Mouse (Mus musculus): Measurements from ENCODE around the gene Mboat7.
"Not testable (repeated sequence)": the region's sequence is repeated elsewhere in the genome, so short reads cannot be mapped to it uniquely, and the experiment has no call there.

Mboat7 gene

GRCm38 (mm10) chr7:3692987-3693808 is at the start of gene Mboat7:
Gene Mboat7 (minus strand): TSS chr7:3693523.
- DNase-seq = peak; percentile 98 to 99

- not testable (repeated sequence) for DNase-seq
These were observed 39.4 kb upstream of the Mboat7 start for GRCm38 (mm10) chr7:3732675-3733074.

GRCm38 (mm10) chr7:3725459-3725858 is 32.1 kb upstream of the Mboat7 start:
- not testable (repeated sequence) for DNase-seq

GRCm38 (mm10) chr7:3720268-3720667 is 26.9 kb upstream of the Mboat7 start, which contains the start of gene Pirb:
Gene Pirb (minus strand): TSS chr7:3720391.
- peak; percentile 40 to 56 for DNase-seq

GRCm38 (mm10) chr7:3715249-3715648 is 21.9 kb upstream of the Mboat7 start:
- DNase-seq = no peak

GRCm38 (mm10) chr7:3712264-3712942 is 19.1 kb upstream of the Mboat7 start:
- DNase-seq = no peak

- no peak for DNase-seq
These were observed 15.7 kb upstream of the Mboat7 start for GRCm38 (mm10) chr7:3709000-3709399.

GRCm38 (mm10) chr7:3708447-3708980 is 15.2 kb upstream of the Mboat7 start:
- DNase-seq = not testable (repeated sequence)

- DNase-seq = no peak
These were observed 14.5 kb upstream of the Mboat7 start for GRCm38 (mm10) chr7:3707568-3708413.

GRCm38 (mm10) chr7:3707027-3707426 is 13.7 kb upstream of the Mboat7 start:
- peak; percentile 40 to 49 for DNase-seq

- DNase-seq = no peak
These were observed 13.1 kb upstream of the Mboat7 start for GRCm38 (mm10) chr7:3706343-3706934.

- DNase-seq = no peak
These were observed 12.6 kb upstream of the Mboat7 start for GRCm38 (mm10) chr7:3705911-3706310.

- DNase-seq = not testable (repeated sequence)
These were observed 12.1 kb upstream of the Mboat7 start for GRCm38 (mm10) chr7:3705461-3705860.

- DNase-seq = no peak
These were observed 11.2 kb upstream of the Mboat7 start for GRCm38 (mm10) chr7:3704475-3704874.

- DNase-seq = peak; percentile 95
These were observed 10.6 kb upstream of the Mboat7 start, which contains the start of gene Rps9 for GRCm38 (mm10) chr7:3703879-3704441. Gene Rps9 (plus strand): TSS chr7:3703993.

- no peak for DNase-seq
These were observed 10.0 kb upstream of the Mboat7 start for GRCm38 (mm10) chr7:3703148-3703878.

GRCm38 (mm10) chr7:3698471-3698870 is 5.1 kb upstream of the Mboat7 start:
- DNase-seq = no peak

GRCm38 (mm10) chr7:3694949-3695305 is 1.6 kb upstream of the Mboat7 start:
- DNase-seq = not testable (repeated sequence)

- peak; percentile 76 to 79 for DNase-seq
These were observed 989 bp upstream of the Mboat7 start for GRCm38 (mm10) chr7:3694076-3694948.

- DNase-seq = no peak
These were observed 419 bp upstream of the Mboat7 start for GRCm38 (mm10) chr7:3693809-3694075.
